1 mouse cellular context compared by ENCODE assay signal in the genomic region with DNA sequence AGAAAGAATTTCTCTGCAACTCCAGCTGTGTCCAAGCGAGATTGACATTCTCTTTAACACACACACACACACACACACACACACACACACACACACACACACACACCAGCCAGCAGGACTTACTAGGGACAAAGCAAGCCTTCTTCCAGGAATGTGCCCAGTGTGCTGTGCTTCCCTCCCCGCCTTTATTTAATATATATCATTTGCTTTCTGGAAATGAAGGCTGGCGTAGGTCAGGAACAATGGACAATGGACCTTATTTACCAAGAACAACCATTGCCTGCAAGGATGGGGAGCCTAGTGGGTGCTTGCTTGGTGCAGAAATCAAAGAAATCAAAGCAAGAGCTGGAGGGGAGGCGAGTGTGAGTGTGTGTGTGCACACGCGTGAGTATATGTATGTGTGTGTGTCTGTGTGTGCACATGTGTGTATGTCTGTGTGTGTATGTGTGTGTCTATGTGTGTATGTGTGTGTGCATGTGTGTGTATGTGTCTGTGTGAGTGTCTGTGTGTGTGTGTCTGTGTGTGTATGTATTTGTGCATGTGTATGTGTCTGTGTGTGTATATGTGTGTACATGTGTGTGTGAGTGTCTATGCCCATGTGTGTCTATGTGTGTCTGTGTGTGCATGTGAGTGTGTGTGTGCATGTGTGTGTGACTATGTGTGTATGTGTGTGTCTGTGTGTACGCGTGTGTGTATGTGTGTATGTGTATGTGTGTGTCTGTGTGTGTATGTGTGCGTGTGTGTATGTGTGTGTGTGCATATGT.
TF ChIP-seq lines count a peak whose summit lies in the region.

No protein-coding gene starts in this region.

TF ChIP-seq in MEL, 35 proteins besides CTCF, POLR2A, EP300 and RAD21:
- no peak for TF ChIP-seq MEF2A (IDR thresholded peaks at IDR 0.05; ENCODE audit: extremely low read depth, insufficient replicate concordance, low read depth, low read length, poor library complexity, severe bottlenecking)
- no peak for TF ChIP-seq CHD2 (IDR thresholded peaks at IDR 0.05; ENCODE audit: low read length)
- TF ChIP-seq POLR2AphosphoS5 (IDR thresholded peaks at IDR 0.05; ENCODE audit: borderline replicate concordance, low read depth, low read length) = peak; percentile 95; the same call in 1 of the 2 replicates
- TF ChIP-seq ZMIZ1 (IDR thresholded peaks at IDR 0.05; ENCODE audit: low read depth, low read length) = no peak
- TF ChIP-seq SIN3A (IDR thresholded peaks at IDR 0.05; ENCODE audit: low read length) = no peak
